Mouse (Mus musculus) stomach, embryonic 15.5 days (tissue): ENCODE results near the gene Mfap4. TPM values are rescaled to one million over a fixed set of nuclear protein-coding genes. Genes with fewer than 3 reads are reported as not detected.

ENCODE experiments used
- ATAC-seq: fragments of 200-750 bp; cut with Nextera tagmentation; 2 replicates; pipeline ENCODE4 v1.8.0; 2017; ENCODE audit warnings: low read depth, moderate number of reproducible peaks, moderate TSS enrichment; ENCODE audit not compliant: insufficient read depth, low FRiP score
- H3K27ac ChIP-seq: fragments of 300-500 bp; sonication (generic); 2 replicates; pipeline ENCODE4 v1.5.1; 2015; ENCODE audit warnings: mild to moderate bottlenecking, inconsistent platforms
- H3K27me3 ChIP-seq: fragments of 300-500 bp; sonication (generic); replicated peaks from 2 replicates; pipeline ENCODE4 v1.6.1; 2015; ENCODE audit warnings: inconsistent platforms
- H3K36me3 ChIP-seq: fragments of 300-500 bp; sonication (generic); 2 replicates; pipeline ENCODE4 v1.6.1; 2015; ENCODE audit warnings: inconsistent platforms
- H3K4me1 ChIP-seq: fragments of 300-500 bp; sonication (generic); 2 replicates; pipeline ENCODE4 v1.6.1; 2015; ENCODE audit warnings: inconsistent platforms
- H3K4me2 ChIP-seq: fragments of 300-500 bp; sonication (generic); 2 replicates; pipeline ENCODE4 v1.6.1; 2015; ENCODE audit warnings: mild to moderate bottlenecking, inconsistent platforms
- H3K4me3 ChIP-seq: fragments of 300-500 bp; sonication (generic); replicated peaks from 2 replicates; pipeline ENCODE4 v1.5.1; 2015; ENCODE audit warnings: inconsistent platforms
- H3K9ac ChIP-seq: fragments of 300-500 bp; sonication (generic); 2 replicates; pipeline ENCODE4 v1.6.1; 2015; ENCODE audit warnings: inconsistent platforms
- H3K9me3 ChIP-seq: fragments of 300-500 bp; sonication (generic); 2 replicates; pipeline ENCODE4 v1.6.1; 2016; ENCODE audit warnings: inconsistent platforms
- WGBS: fragments of 180-500 bp; shearing (Covaris S2); methylation state at CpG from one replicate; pipeline ENCODE4 v1.1.7; 2015; 5-methylcytosine and 5-hydroxymethylcytosine counted together
- polyA plus RNA-seq: library from polyadenylated mRNA; unstranded; fragments of >200 nt; fragmentation: Nextera tagmentation; extraction: Ambion mirVana; gene quantifications from 2 replicates; pipeline ENCODE4 v1.2.1, GENCODE M21; 2015

Gene Mfap4
- polyA plus RNA-seq: 316 and 323 TPM in 2 replicates

- Histone ChIP-seq H3K4me1 (peaks cover 42% of the 10 kb centered on the region), H3K27me3 (no peaks in the 10 kb centered on the region), H3K9me3 (no peaks in the 10 kb centered on the region), H3K9ac (peak within 1 kb of the TSS; percentile 29), H3K4me2 (peak within 1 kb of the TSS; percentile 57), H3K4me3 (peak within 1 kb of the TSS; percentile 45), H3K36me3 (peaks cover 21% of the 10 kb centered on the region; the same call in 1 of the 2 replicates), H3K27ac (peak within 1 kb of the TSS; percentile 97)
- 18% methylated on average over 20 of the region's 20 CpGs for WGBS
- peak; percentile 82 for ATAC-seq
Observed at GRCm38 (mm10) chr11:61484613-61485540, at the start of gene Mfap4. TSS of gene Mfap4 (plus strand) at chr11:61485431.

DNA sequence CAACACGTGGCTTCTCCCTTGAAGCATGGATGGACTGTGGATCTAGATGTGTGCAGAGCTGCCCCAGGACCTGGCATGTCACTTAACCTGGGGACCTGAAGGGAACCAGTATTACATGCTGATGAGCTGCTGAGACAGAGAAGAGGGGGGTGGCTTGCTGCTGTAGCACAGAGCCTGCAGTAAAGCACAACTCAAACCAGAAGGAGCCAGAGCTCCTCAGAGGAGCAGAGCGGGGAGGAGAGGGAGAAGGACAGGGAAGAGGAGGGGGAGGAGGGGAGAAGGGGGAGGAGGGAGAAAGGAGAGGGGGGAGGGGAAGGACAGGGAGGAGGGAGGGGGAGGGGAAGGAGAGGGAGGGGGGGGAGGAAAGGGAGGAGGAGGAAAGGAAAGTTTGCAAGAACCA is 48.9 kb upstream of the Mfap4 start:
- 68% methylated on average over 2 of the region's 2 CpGs for WGBS
- Histone ChIP-seq H3K27ac (no peak overlapping the region), H3K36me3 (no peaks in the 10 kb centered on the region), H3K9ac (no peak overlapping the region), H3K4me3 (no peak overlapping the region), H3K4me2 (no peak overlapping the region), H3K27me3 (no peaks in the 10 kb centered on the region), H3K9me3 (no peaks in the 10 kb centered on the region), H3K4me1 (no peaks in the 10 kb centered on the region)
- no peak; the same call in 1 of the 2 replicates for ATAC-seq

GRCm38 (mm10) chr11:61439170-61439569 is 46.1 kb upstream of the Mfap4 start:
- no peak for ATAC-seq
- Histone ChIP-seq H3K4me1 (no peaks in the 10 kb centered on the region), H3K27ac (no peak overlapping the region), H3K9ac (no peak overlapping the region), H3K9me3 (no peaks in the 10 kb centered on the region), H3K36me3 (no peaks in the 10 kb centered on the region), H3K27me3 (no peaks in the 10 kb centered on the region), H3K4me2 (no peak overlapping the region), H3K4me3 (no peak overlapping the region)
- 43% methylated on average over 3 of the region's 3 CpGs for WGBS

DNA sequence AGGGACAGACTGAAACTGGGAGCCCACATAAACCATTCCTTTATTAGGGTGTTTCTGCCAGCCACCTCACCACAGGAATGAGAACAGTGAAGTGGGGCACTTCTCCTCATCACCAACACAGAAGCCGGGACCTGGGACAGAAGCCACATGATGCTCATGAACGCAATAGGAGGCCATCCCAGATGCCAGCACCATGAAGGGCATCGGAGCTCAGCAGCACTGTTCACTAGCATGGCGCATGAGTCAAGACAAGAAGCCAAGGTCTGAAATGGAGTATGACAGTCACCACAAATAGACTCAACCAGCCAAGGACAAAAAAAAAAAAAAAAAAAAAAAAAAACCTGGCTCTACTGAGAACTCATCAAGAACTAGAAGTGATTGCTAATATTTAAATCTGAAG is 44.8 kb upstream of the Mfap4 start:
- no peaks in the 10 kb centered on the region for H3K36me3 ChIP-seq
- WGBS: 91% methylated on average over 4 of the region's 4 CpGs
- H3K27me3 ChIP-seq: no peaks in the 10 kb centered on the region
- no peak overlapping the region for H3K27ac ChIP-seq
- H3K4me3 ChIP-seq: no peak overlapping the region
- H3K9ac ChIP-seq: no peak overlapping the region
- no peaks in the 10 kb centered on the region for H3K4me1 ChIP-seq
- no peaks in the 10 kb centered on the region for H3K9me3 ChIP-seq
- H3K4me2 ChIP-seq: no peak overlapping the region
- ATAC-seq: no peak

DNA sequence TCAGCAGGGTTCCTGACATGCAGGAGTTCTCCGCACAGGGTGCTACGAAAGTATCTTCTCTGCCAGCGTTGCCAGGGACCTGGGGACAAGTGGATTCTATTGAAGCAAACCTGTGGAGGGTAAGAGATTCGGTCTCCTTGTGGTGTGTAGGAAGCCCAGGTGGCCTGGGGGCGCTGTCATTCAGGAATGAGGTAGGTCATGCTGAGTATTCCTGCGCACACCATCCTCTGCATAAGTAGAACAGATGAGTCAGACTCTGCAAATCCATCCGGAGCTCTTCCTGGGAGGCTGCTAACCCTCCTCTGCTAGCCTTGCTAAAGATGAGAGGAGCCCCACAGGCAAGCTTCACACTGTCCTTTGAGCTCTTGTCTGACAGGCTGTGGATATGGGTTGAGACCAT is 43.6 kb upstream of the Mfap4 start:
- H3K36me3 ChIP-seq: no peaks in the 10 kb centered on the region
- H3K9me3 ChIP-seq: no peaks in the 10 kb centered on the region
- H3K27me3 ChIP-seq: no peaks in the 10 kb centered on the region
- H3K4me3 ChIP-seq: no peak overlapping the region
- no peak overlapping the region for H3K4me2 ChIP-seq
- ATAC-seq: no peak
- no peak overlapping the region for H3K27ac ChIP-seq
- WGBS: 80% methylated on average over 7 of the region's 7 CpGs
- no peaks in the 10 kb centered on the region for H3K4me1 ChIP-seq
- no peak overlapping the region for H3K9ac ChIP-seq

DNA sequence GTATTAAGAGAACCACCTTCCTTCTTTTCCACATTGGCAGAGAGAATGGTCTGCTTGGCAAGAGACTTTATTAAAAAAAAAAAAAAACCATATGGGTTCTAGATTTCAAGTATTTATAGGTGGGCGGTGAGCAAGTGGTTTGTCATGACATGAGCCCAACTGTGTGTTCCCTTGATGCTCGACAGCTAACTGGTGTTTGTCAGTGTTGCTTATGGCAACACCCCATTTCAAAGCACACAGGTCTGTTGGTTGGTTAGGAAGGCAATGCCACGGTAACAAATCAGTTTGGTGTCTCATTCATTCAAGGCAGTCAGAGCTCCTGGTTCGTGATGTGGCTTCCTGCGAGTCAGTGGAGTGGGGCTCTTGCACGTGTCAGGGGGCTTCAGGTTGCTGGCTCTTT is 41.4 kb upstream of the Mfap4 start:
- no peak overlapping the region for H3K27ac ChIP-seq

GRCm38 (mm10) chr11:61447296-61447695 is 37.9 kb upstream of the Mfap4 start:
- no peak overlapping the region for H3K27ac ChIP-seq
- H3K9me3 ChIP-seq: no peaks in the 10 kb centered on the region
- peaks cover 12% of the 10 kb centered on the region; the same call in 1 of the 2 replicates for H3K4me1 ChIP-seq
- no peaks in the 10 kb centered on the region for H3K36me3 ChIP-seq
- no peak overlapping the region for H3K4me2 ChIP-seq
- 85% methylated on average over 8 of the region's 8 CpGs for WGBS
- 0 out of 2 replicates have a peak, but pooled peaks cover 2% of the 10 kb centered on the region for H3K27me3 ChIP-seq
- no peak overlapping the region for H3K9ac ChIP-seq
- H3K4me3 ChIP-seq: no peak overlapping the region
- ATAC-seq: no peak

More for the DNA sequence above, 41.4 kb upstream of the Mfap4 start:
- no peak for ATAC-seq
- 89% methylated on average over 6 of the region's 6 CpGs for WGBS
- H3K4me1 ChIP-seq: no peaks in the 10 kb centered on the region
- no peak overlapping the region for H3K9ac ChIP-seq
- no peaks in the 10 kb centered on the region for H3K27me3 ChIP-seq
- H3K9me3 ChIP-seq: no peaks in the 10 kb centered on the region
- H3K4me2 ChIP-seq: no peak overlapping the region
- H3K36me3 ChIP-seq: no peaks in the 10 kb centered on the region
- H3K4me3 ChIP-seq: no peak overlapping the region

- H3K4me1 ChIP-seq: peaks cover 12% of the 10 kb centered on the region; the same call in 1 of the 2 replicates
- H3K36me3 ChIP-seq: no peaks in the 10 kb centered on the region
- no peaks in the 10 kb centered on the region for H3K9me3 ChIP-seq
- peak overlapping the region; percentile 9; the same call in 1 of the 2 replicates for H3K27ac ChIP-seq
- no peak overlapping the region for H3K4me3 ChIP-seq
- no peak overlapping the region for H3K9ac ChIP-seq
- WGBS: 54% methylated on average over 5 of the region's 5 CpGs
- H3K27me3 ChIP-seq: 0 out of 2 replicates have a peak, but pooled peaks cover 7% of the 10 kb centered on the region
- no peak for ATAC-seq
- no peak overlapping the region for H3K4me2 ChIP-seq
Observed at GRCm38 (mm10) chr11:61448041-61448440, 37.2 kb upstream of the Mfap4 start.

DNA sequence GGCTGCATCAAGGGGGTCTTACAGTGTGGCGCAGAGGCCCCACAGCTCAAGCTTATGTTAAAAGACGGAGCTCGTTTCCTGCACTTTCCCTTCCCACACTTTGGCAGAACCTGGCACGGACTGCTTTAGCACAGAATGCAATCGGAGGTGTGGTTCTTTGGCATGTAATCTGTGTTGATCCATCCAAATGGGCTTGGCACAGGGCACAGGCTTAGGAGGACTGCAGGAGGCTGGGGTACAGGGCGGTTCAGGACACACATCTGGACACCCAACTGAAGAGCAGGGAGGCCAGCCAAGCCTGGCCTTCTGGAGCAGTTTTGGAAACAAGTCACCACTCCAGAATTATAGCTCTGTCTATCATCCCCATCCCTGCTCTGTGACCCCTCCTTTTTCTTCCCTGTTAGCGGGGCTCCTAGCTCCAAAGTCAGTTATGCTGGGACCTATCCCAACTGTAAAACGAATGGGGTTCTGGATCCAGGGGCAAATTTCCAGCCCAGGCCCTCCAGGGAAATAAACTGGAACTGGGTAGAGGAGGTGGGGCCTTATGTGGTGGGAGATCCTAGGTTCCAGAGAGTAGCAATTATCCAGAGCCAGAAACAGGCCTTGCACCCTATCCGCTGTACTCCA is 36.5 kb upstream of the Mfap4 start:
- ATAC-seq: 0 out of 2 replicates have a peak, but pooled peaks have one; percentile 25
- Histone ChIP-seq H3K9ac (no peak overlapping the region), H3K4me3 (no peak overlapping the region), H3K4me2 (no peak overlapping the region), H3K4me1 (peaks cover 12% of the 10 kb centered on the region; the same call in 1 of the 2 replicates), H3K9me3 (no peaks in the 10 kb centered on the region), H3K36me3 (no peaks in the 10 kb centered on the region), H3K27ac (peak overlapping the region; percentile 9), H3K27me3 (0 out of 2 replicates have a peak, but pooled peaks cover 7% of the 10 kb centered on the region)
- WGBS: 65% methylated on average over 9 of the region's 9 CpGs

DNA sequence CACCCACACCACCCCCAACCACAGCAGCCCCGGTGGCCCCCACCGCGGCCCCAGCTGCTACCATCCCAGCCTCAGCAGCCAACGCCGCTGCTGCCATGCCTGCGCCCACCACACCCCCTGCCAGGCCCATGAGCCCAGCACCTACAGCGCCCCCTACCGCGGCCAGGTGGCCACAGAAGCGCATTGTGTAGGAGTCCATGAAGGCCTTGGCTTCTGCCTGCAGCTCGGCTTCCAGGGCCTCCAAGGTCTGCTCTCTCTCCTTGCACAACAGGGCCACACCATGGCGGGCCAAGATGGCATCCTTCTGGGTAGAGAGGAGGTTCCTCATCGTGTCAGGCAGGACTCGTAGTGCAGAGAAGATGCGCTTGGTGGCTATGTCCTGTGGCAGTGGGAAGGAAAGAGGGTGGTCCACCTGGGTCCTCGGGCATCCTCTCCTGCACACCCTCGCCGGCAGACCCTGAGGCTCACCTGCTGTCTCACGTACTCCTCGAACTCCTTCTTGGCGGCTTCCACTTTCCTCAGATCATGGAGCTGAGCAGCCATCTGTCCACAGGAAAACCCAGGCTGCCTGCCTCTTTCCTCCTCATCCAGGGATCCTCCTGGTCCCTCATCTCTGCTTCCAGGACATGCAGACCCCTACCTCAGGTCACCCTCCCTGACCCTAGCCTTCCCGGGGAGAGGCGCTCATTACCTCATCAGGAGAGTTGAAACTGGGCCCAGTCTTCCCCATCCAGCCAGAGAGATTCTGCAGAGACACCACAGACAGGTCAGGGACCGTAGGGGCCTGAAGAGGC is 35.5 kb upstream of the Mfap4 start:
- 73% methylated on average over 24 of the region's 24 CpGs for WGBS
- Histone ChIP-seq H3K36me3 (no peaks in the 10 kb centered on the region), H3K4me2 (no peak overlapping the region), H3K4me1 (peaks cover 12% of the 10 kb centered on the region; the same call in 1 of the 2 replicates), H3K4me3 (no peak overlapping the region), H3K27ac (peak overlapping the region; percentile 9; the same call in 1 of the 2 replicates), H3K9ac (no peak overlapping the region), H3K27me3 (0 out of 2 replicates have a peak, but pooled peaks cover 7% of the 10 kb centered on the region), H3K9me3 (no peaks in the 10 kb centered on the region)
- ATAC-seq: no peak

DNA sequence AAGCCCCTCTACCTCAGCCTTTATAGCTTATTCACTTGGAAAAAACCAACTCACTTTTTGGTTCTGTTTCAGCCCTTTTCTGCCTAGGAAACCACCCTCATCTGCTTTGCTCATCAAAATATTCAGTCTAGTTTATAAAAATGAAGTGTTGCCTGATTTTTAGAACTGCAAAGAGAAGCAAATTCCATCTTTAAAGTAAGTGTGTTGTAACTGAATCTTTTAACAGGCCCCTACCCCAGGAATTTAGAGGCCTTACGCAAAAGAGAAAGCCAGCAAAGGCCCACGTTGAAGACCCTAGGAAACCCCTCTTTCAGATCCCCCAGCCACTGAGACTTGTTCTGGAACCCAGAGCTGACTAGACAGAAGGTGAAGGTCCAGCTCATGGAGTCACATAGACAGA is 21.2 kb upstream of the Mfap4 start:
- ATAC-seq: no peak
- Histone ChIP-seq H3K4me1 (0 out of 2 replicates have a peak, but pooled peaks cover 9% of the 10 kb centered on the region), H3K27me3 (no peaks in the 10 kb centered on the region), H3K4me3 (no peak overlapping the region), H3K9me3 (no peaks in the 10 kb centered on the region), H3K9ac (no peak overlapping the region), H3K27ac (peak overlapping the region; percentile 31), H3K36me3 (no peaks in the 10 kb centered on the region), H3K4me2 (no peak overlapping the region)
- 60% methylated on average over 2 of the region's 2 CpGs for WGBS
